Mouse (Mus musculus) bone marrow, adult 2 months (tissue): Measurements from ENCODE around the gene Pdcd1lg2.

Experiments
- CTCF ChIP-seq: fragments of 200-500 bp; IDR thresholded peaks from 2 replicates; pipeline ENCODE4 v1.5.1; 2011; ENCODE audit warnings: low read length, control low read depth; ENCODE audit not compliant: control insufficient read depth, insufficient read depth
- POLR2A ChIP-seq: fragments of 200-500 bp; IDR thresholded peaks from 2 replicates; pipeline ENCODE4 v1.6.1; 2011; ENCODE audit warnings: low read depth, mild to moderate bottlenecking, control low read depth, low read length, borderline replicate concordance; ENCODE audit not compliant: control insufficient read depth

GRCm38 (mm10) chr19:29370112-29370511 is 40.6 kb upstream of the Pdcd1lg2 start:
- TF ChIP-seq CTCF, result no peak
- no peak for TF ChIP-seq POLR2A
